Mouse (Mus musculus) heart, postnatal 0 days (tissue): Measurements from ENCODE around the gene Nfix. TPM values are rescaled to one million over a fixed set of nuclear protein-coding genes. Genes with fewer than 3 reads are reported as not detected.
A peak's percentile ranks its signal among the peaks of the same experiment; 100 is the strongest.

Experiments used
- ATAC-seq: fragments of 200-750 bp; cut with Nextera tagmentation; 2 replicates; pipeline ENCODE4 v1.8.0; 2017; ENCODE audit warnings: low read depth, moderate number of reproducible peaks, moderate library complexity; ENCODE audit not compliant: insufficient read depth
- DNase-seq: peaks from one replicate; pipeline ENCODE4 v3.0.0-alpha.2; 2016; ENCODE audit warnings: low spot score
- H3K27ac ChIP-seq: fragments of 300-500 bp; sonication (generic); 2 replicates; pipeline ENCODE4 v1.5.1; 2014; ENCODE audit warnings: low read depth, mild to moderate bottlenecking
- H3K27me3 ChIP-seq: fragments of 300-500 bp; sonication (generic); 2 replicates; pipeline ENCODE4 v1.6.1; 2014; ENCODE audit warnings: low read length, mixed read lengths; ENCODE audit not compliant: control insufficient read depth, insufficient read depth
- H3K36me3 ChIP-seq: fragments of 300-500 bp; sonication (generic); replicated peaks from 2 replicates; pipeline ENCODE4 v1.6.1; 2014; ENCODE audit warnings: low read length, mixed read lengths; ENCODE audit not compliant: control insufficient read depth, insufficient read depth
- H3K4me1 ChIP-seq: fragments of 300-500 bp; sonication (generic); 2 replicates; pipeline ENCODE4 v1.6.1; 2014; ENCODE audit warnings: antibody characterized with exemption; ENCODE audit not compliant: control insufficient read depth, insufficient read depth
- H3K4me2 ChIP-seq: fragments of 300-500 bp; sonication (generic); 2 replicates; pipeline ENCODE4 v1.6.1; 2014; ENCODE audit warnings: low read depth, mild to moderate bottlenecking, low read length, moderate library complexity
- H3K4me3 ChIP-seq: fragments of 300-500 bp; sonication (generic); 2 replicates; pipeline ENCODE4 v1.5.1; 2014; ENCODE audit warnings: low read depth, low read length
- H3K9ac ChIP-seq: fragments of 300-500 bp; sonication (generic); replicated peaks from 2 replicates; pipeline ENCODE4 v1.6.1; 2014; ENCODE audit warnings: low read depth, low read length, mixed read lengths
- H3K9me3 ChIP-seq: fragments of 300-500 bp; sonication (generic); replicated peaks from 2 replicates; pipeline ENCODE4 v1.6.1; 2016; ENCODE audit warnings: low read length; ENCODE audit not compliant: control insufficient read depth
- CTCF ChIP-seq: IDR thresholded peaks from 2 replicates; pipeline ENCODE4 v1.5.1; 2016; ENCODE audit warnings: antibody characterized with exemption, control low read depth, low read depth
- EP300 ChIP-seq: IDR thresholded peaks from 2 replicates; pipeline ENCODE4 v1.6.1; 2016; ENCODE audit warnings: antibody characterized with exemption, low read depth
- WGBS: fragments of 180-500 bp; shearing (Covaris S2); extraction: QIAGEN DNeasy Blood & Tissue Kit; methylation state at CpG from one replicate; pipeline ENCODE4 v1.1.7; 2014; 5-methylcytosine and 5-hydroxymethylcytosine counted together
- polyA plus RNA-seq: library from polyadenylated mRNA; unstranded; fragments of >200 nt; fragmentation: Nextera tagmentation; extraction: Ambion mirVana; gene quantifications from 2 replicates; pipeline ENCODE4 v1.2.1, GENCODE M21; 2015
- total RNA-seq: library from RNA; depleted of rRNA; stranded (reverse); fragments of >200 nt; gene quantifications from 2 replicates; pipeline ENCODE4 v1.2.3, GENCODE M21; 2014; ENCODE audit warnings: low replicate concordance

Nfix gene
- total and polyA plus RNA-seq, 2 experiments from 2014 or later = 18.2 to 41.9 TPM

GRCm38 (mm10) chr8:84786801-84787467 is 13.2 kb downstream of the Nfix start:
- 46% methylated on average over 11 of the region's 11 CpGs for WGBS
- H3K4me2 ChIP-seq = peak overlapping the region; percentile 34
- H3K9me3 ChIP-seq = no peaks in the 10 kb centered on the region
- peaks cover 56% of the 10 kb centered on the region for H3K27me3 ChIP-seq
- DNase-seq (no peak), ATAC-seq (no peak)
- H3K36me3 ChIP-seq = no peaks in the 10 kb centered on the region
- H3K27ac ChIP-seq = 0 out of 2 replicates have a peak overlapping the region, but pooled peaks have one; percentile 8
- no peak for TF ChIP-seq CTCF
- no peak for TF ChIP-seq EP300
- no peak overlapping the region for H3K4me3 ChIP-seq
- H3K9ac ChIP-seq = no peak overlapping the region
- H3K4me1 ChIP-seq = peaks cover 48% of the 10 kb centered on the region

GRCm38 (mm10) chr8:84785756-84786677 is 14.1 kb downstream of the Nfix start:
- peaks cover 63% of the 10 kb centered on the region for H3K27me3 ChIP-seq
- no peak overlapping the region for H3K9ac ChIP-seq
- peak; percentile 42 for ATAC-seq
- H3K9me3 ChIP-seq = no peaks in the 10 kb centered on the region
- TF ChIP-seq EP300 = no peak
- no peak for TF ChIP-seq CTCF
- DNase-seq = no peak
- H3K4me3 ChIP-seq = peak overlapping the region; percentile 9
- no peaks in the 10 kb centered on the region for H3K36me3 ChIP-seq
- H3K4me2 ChIP-seq = peak overlapping the region; percentile 34
- H3K27ac ChIP-seq = 0 out of 2 replicates have a peak overlapping the region, but pooled peaks have one; percentile 8
- peaks cover 52% of the 10 kb centered on the region for H3K4me1 ChIP-seq
- 21% methylated on average over 38 of the region's 38 CpGs for WGBS

- 21% methylated on average over 11 of the region's 11 CpGs for WGBS
Observed at GRCm38 (mm10) chr8:84785506-84785755, 14.7 kb downstream of the Nfix start.

GRCm38 (mm10) chr8:84784681-84785505 is 15.3 kb downstream of the Nfix start:
- TF ChIP-seq CTCF = no peak
- no peak for TF ChIP-seq EP300
- Histone ChIP-seq H3K9ac (peak overlapping the region; percentile 22; the same call in 1 of the 2 replicates), H3K36me3 (no peaks in the 10 kb centered on the region), H3K4me2 (peak overlapping the region; percentile 59), H3K27me3 (peaks cover 70% of the 10 kb centered on the region), H3K4me1 (peaks cover 42% of the 10 kb centered on the region), H3K4me3 (peak overlapping the region; percentile 39), H3K9me3 (no peaks in the 10 kb centered on the region), H3K27ac (peak overlapping the region; percentile 30; the same call in 1 of the 2 replicates)
- no peak for DNase-seq
- WGBS = 11% methylated on average over 48 of the region's 48 CpGs
- ATAC-seq = no peak

More at GRCm38 (mm10) chr8:84785506-84785755, 14.7 kb downstream of the Nfix start:
- H3K4me3 ChIP-seq = peak overlapping the region; percentile 39
- ATAC-seq (no peak), DNase-seq (no peak)
- no peak overlapping the region for H3K27ac ChIP-seq
- no peak overlapping the region for H3K9ac ChIP-seq
- H3K9me3 ChIP-seq = no peaks in the 10 kb centered on the region
- H3K27me3 ChIP-seq = peaks cover 66% of the 10 kb centered on the region
- H3K36me3 ChIP-seq = no peaks in the 10 kb centered on the region
- no peak for TF ChIP-seq EP300
- no peak for TF ChIP-seq CTCF
- no peak overlapping the region; the same call in 1 of the 2 replicates for H3K4me2 ChIP-seq
- H3K4me1 ChIP-seq = peaks cover 48% of the 10 kb centered on the region
